Mouse (Mus musculus) C2C12 (cell line): ENCODE data around the gene Med17. TPM values are rescaled to one million over a fixed set of nuclear protein-coding genes. Genes with fewer than 3 reads are reported as not detected.

ENCODE experiments used
- H3K27me3 ChIP-seq: one replicate; pipeline ENCODE4 v1.6.1; 2011; ENCODE audit not compliant: control insufficient read depth, insufficient read depth, insufficient read length
- H3K36me3 ChIP-seq: one replicate; pipeline ENCODE4 v1.6.1; 2011; ENCODE audit not compliant: control insufficient read depth, insufficient read depth
- H3K4me3 ChIP-seq: one replicate; pipeline ENCODE4 v1.5.1; 2011; ENCODE audit warnings: mild to moderate bottlenecking, control low read depth; ENCODE audit not compliant: poor library complexity, insufficient read depth, severe bottlenecking
- H3K79me2 ChIP-seq: one replicate; pipeline ENCODE4 v1.6.1; 2011; ENCODE audit not compliant: control insufficient read depth, insufficient read depth
- H3K79me3 ChIP-seq: one replicate; pipeline ENCODE4 v1.6.1; 2011; ENCODE audit warnings: low read depth, control low read depth
- H3ac ChIP-seq: one replicate; pipeline ENCODE3; 2011; ENCODE audit warnings: low read depth; ENCODE audit not compliant: control insufficient read depth, insufficient read length
- CEBPB ChIP-seq: IDR thresholded peaks from one replicate; pipeline ENCODE4 v1.6.1; 2011; ENCODE audit warnings: low read depth, mild to moderate bottlenecking, control low read depth, moderate library complexity
- CTCF ChIP-seq: IDR thresholded peaks from one replicate; pipeline ENCODE4 v1.5.1; 2011; ENCODE audit not compliant: control insufficient read depth, insufficient read depth, insufficient read length
- FOSL1 ChIP-seq: IDR thresholded peaks from one replicate; pipeline ENCODE4 v1.8.0; 2011; ENCODE audit warnings: mild to moderate bottlenecking, low read length; ENCODE audit not compliant: poor library complexity, insufficient read depth, severe bottlenecking
- MAX ChIP-seq: IDR thresholded peaks from one replicate; pipeline ENCODE4 v1.6.1; 2011; ENCODE audit warnings: mild to moderate bottlenecking, control low read depth
- MYOD1 ChIP-seq: IDR thresholded peaks from one replicate; pipeline ENCODE4 v1.6.1; 2011; ENCODE audit warnings: low read depth; ENCODE audit not compliant: control insufficient read depth, insufficient read length
- MYOG ChIP-seq: IDR thresholded peaks from one replicate; pipeline ENCODE4 v1.6.1; 2011; ENCODE audit not compliant: control insufficient read depth, insufficient read length; ENCODE audit errors: extremely low read depth
- USF1 ChIP-seq: IDR thresholded peaks from one replicate; pipeline ENCODE4 v1.6.1; 2011; ENCODE audit warnings: low read depth, mild to moderate bottlenecking, control low read depth, moderate library complexity
- polyA plus RNA-seq: library from polyadenylated mRNA; unstranded; fragments of >200 nt; fragmentation: generic; extraction: Trizol; gene quantifications from one replicate; pipeline ENCODE4 v1.2.1, GENCODE M21; 2012; ENCODE audit warnings: missing spikeins

Med17 gene
- polyA plus RNA-seq, 1 experiment, result 34.2 TPM

- H3K36me3 ChIP-seq, result peaks cover 10% of the 10 kb centered on the region
- H3ac ChIP-seq, result peak overlapping the region; percentile 57
- H3K79me3 ChIP-seq, result peaks cover 23% of the 10 kb centered on the region
- TF ChIP-seq MAX, result no peak
- TF ChIP-seq CTCF, result no peak
- TF ChIP-seq MYOD1, result no peak
- TF ChIP-seq USF1, result no peak
- TF ChIP-seq MYOG, result no peak
- no peak for TF ChIP-seq FOSL1
- no peak for TF ChIP-seq CEBPB
- no peaks in the 10 kb centered on the region for H3K27me3 ChIP-seq
- H3K4me3 ChIP-seq, result peak overlapping the region; percentile 64
- peaks cover 36% of the 10 kb centered on the region for H3K79me2 ChIP-seq
Measured at GRCm38 (mm10) chr9:15280491-15280879, 754 bp upstream of the Med17 start.

- Histone ChIP-seq H3K4me3 (peak overlapping the region; percentile 64), H3K36me3 (peaks cover 22% of the 10 kb centered on the region), H3ac (peak overlapping the region; percentile 99), H3K27me3 (no peaks in the 10 kb centered on the region), H3K79me3 (peaks cover 23% of the 10 kb centered on the region), H3K79me2 (peaks cover 36% of the 10 kb centered on the region)
- TF ChIP-seq MAX (no peak), MYOG (no peak), USF1 (no peak)
Measured at GRCm38 (mm10) chr9:15279139-15279648, 537 bp downstream of the Med17 start.

- Histone ChIP-seq H3ac (no peak overlapping the region), H3K36me3 (peaks cover 31% of the 10 kb centered on the region), H3K79me3 (peaks cover 23% of the 10 kb centered on the region), H3K79me2 (peaks cover 36% of the 10 kb centered on the region), H3K27me3 (no peaks in the 10 kb centered on the region), H3K4me3 (peak overlapping the region; percentile 64)
- TF ChIP-seq FOSL1 (no peak), USF1 (no peak), MAX (no peak), MYOD1 (no peak), CTCF (no peak), MYOG (no peak), CEBPB (no peak)
Measured at GRCm38 (mm10) chr9:15278343-15278742, 1.4 kb downstream of the Med17 start.

- H3K4me3 ChIP-seq, result no peak overlapping the region
- no peak for TF ChIP-seq FOSL1
- no peak for TF ChIP-seq MYOD1
- no peak for TF ChIP-seq USF1
- TF ChIP-seq CTCF, result no peak
- no peak for TF ChIP-seq MYOG
- TF ChIP-seq MAX, result no peak
- no peak for TF ChIP-seq CEBPB
- peaks cover 46% of the 10 kb centered on the region for H3K36me3 ChIP-seq
- peaks cover 36% of the 10 kb centered on the region for H3K79me2 ChIP-seq
- H3K27me3 ChIP-seq, result no peaks in the 10 kb centered on the region
- no peak overlapping the region for H3ac ChIP-seq
- peaks cover 23% of the 10 kb centered on the region for H3K79me3 ChIP-seq
Measured at GRCm38 (mm10) chr9:15276855-15277254, 2.9 kb downstream of the Med17 start.

GRCm38 (mm10) chr9:15273981-15274380, 5.8 kb downstream of the Med17 start:
- Histone ChIP-seq H3K79me2 (peaks cover 30% of the 10 kb centered on the region), H3K36me3 (peaks cover 74% of the 10 kb centered on the region), H3K4me3 (no peak overlapping the region), H3ac (no peak overlapping the region), H3K79me3 (peaks cover 17% of the 10 kb centered on the region), H3K27me3 (no peaks in the 10 kb centered on the region)
- TF ChIP-seq CEBPB, result no peak
- TF ChIP-seq MYOD1, result no peak
- TF ChIP-seq USF1, result no peak
- no peak for TF ChIP-seq FOSL1
- TF ChIP-seq MYOG, result no peak
- TF ChIP-seq CTCF, result no peak
- TF ChIP-seq MAX, result no peak

DNA sequence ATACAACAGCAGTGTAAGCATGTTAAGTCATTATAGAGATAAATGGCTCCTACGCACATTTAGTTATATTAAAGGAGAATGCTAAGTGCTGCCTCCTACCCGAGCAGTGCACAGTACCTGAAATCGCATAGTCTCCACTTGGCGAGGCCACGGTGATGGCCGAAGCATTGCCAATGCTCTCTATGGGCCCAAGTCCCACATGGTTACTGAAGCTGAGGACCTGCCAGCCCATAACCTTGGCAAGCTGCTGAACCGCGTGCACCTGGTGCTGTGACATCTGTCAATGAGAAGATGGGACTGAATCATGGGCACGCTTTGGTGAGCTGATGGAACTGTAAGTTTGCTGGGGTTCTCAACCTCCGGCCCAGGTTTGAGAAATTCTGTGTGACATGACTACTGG, 16.2 kb downstream of the Med17 start:
- no peak for TF ChIP-seq FOSL1
- no peak for TF ChIP-seq MYOD1
- TF ChIP-seq CEBPB, result no peak
- no peak for TF ChIP-seq MAX
- no peak for TF ChIP-seq USF1
- TF ChIP-seq CTCF, result no peak
- no peak for TF ChIP-seq MYOG
- H3ac ChIP-seq, result no peak overlapping the region
- H3K4me3 ChIP-seq, result no peak overlapping the region
- no peaks in the 10 kb centered on the region for H3K79me3 ChIP-seq
- H3K79me2 ChIP-seq, result no peaks in the 10 kb centered on the region
- H3K27me3 ChIP-seq, result no peaks in the 10 kb centered on the region
- peaks cover 69% of the 10 kb centered on the region for H3K36me3 ChIP-seq
